Mouse (Mus musculus) ES-CJ7 (cell line): ENCODE measurements around the gene Rbm15b.
A peak's percentile ranks its signal among the peaks of the same experiment; 100 is the strongest.

Source experiments
- DNase-seq: peaks from one replicate; pipeline ENCODE4 v3.0.0; 2011; ENCODE audit warnings: low read depth, low spot score

The Rbm15b gene

DNA sequence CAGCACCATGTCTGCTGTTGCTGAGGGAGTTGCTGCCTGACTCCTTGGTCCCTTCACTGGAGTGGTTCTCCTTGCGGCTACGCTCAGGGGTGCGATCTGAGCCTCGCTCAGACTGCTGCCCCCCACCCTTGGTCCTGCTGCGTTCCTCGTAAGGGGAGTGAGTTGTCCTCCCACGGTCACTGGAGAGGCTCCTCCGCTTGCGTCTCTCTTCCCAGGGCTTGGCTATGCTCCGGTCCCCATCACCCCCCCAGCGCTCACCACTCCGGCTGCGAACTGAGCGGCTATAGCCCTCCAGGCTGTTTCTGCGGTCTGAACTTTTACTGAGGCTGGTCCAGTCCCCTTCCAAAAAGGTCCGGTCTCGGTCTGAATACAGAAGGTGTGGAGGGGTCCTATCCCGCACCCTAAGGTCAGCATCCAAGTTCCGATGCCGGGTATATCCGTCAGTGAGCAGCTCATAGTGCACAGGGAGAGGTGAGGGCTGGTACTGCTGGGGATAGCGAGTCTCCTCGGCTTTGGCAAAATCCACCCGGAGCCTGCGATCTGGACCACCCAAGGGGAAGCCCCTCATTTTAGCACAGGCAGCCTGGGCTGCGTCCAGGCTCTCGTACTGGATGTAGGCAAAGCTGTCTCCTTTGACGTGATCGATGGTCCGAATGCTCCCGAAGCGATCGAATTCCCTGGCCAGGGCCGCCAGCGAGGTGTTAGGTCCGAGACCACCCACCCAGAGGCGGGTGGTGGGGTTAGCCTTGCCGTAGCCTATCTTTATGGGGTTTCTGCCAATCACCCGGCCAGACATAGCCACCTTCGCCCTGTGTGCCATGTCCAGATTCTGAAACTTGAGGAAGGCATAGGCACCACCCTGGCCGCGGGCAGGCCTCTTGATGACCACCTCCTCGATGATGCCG, 2.0 kb downstream of the Rbm15b start:
- DNase-seq = no peak

DNA sequence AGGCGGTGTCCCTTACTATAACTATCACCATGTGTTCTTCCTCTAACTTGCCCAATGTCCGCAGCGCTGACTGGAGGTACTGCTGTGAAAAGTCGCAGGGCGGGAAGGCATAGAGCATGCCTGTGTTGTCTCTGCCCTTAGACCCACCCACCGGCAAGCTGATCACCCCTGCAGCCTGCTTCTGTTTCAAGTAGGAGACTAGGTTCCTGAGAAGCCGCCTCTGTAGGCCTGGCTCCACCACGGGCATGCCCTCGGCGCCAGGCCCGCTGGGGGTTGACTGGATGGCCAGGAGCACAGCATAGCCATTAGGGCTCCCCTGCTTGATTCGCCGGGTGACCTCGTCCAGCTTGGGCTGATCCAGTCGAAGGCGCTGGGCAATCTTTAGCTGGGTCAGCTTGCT, 2.9 kb downstream of the Rbm15b start:
- peak; percentile 34 for DNase-seq

- no peak for DNase-seq
Observed at GRCm38 (mm10) chr9:106883085-106883484, 4.1 kb downstream of the Rbm15b start.

GRCm38 (mm10) chr9:106882176-106882575, 5.1 kb downstream of the Rbm15b start:
- no peak for DNase-seq

DNA sequence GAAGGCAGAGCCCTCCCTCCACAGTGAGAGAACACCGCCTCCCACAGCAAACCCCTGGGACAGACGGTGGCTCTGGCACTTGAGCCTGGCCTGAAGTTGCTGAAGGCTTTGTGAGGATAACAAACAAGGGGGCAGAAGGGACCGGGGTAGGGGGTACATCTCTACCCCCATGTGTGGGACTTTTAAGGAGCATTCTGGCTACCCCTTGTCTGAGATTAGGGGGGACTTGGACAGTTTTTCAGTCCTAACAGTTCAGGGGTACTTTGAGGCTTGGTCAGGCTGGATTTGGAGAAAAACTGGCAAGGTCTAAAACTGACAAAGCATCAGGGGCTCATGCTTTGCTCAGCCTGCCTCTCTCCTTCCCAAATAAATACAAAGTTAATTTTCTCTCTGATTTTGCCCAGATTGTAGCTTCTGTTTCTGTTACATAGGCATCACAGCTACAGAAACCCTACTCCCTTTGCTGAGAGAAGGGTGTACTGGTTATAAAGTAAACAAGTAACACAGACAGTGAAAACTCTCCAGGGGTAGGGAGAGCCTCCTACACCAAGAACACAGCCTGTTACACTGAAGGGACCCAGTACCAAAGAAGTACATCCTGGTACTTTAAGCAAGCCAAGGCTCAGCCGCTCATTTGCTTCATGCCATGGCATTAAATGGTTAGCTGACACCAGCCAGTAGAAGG, 6.0 kb downstream of the Rbm15b start:
- DNase-seq = no peak

DNA sequence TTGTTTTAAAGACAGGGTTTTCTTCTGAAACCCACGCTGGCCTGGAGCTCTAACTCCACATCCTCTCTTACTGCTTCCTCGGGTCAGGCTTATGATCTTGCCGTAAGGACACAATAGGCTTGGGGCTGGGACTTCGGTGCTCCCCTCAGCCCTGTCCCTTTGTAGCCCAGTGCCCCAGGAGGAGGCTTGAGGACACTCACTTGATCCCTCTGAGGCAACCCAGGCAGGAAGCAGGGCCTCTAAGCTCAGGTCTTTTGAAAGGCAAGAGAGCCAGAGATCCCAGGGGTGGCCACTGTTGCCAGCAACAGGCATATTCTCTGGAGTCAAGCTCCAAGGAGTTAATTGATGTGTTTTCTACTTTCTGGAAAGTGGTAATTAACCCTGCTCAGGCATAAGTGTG, 7.8 kb downstream of the Rbm15b start:
- DNase-seq = no peak

DNA sequence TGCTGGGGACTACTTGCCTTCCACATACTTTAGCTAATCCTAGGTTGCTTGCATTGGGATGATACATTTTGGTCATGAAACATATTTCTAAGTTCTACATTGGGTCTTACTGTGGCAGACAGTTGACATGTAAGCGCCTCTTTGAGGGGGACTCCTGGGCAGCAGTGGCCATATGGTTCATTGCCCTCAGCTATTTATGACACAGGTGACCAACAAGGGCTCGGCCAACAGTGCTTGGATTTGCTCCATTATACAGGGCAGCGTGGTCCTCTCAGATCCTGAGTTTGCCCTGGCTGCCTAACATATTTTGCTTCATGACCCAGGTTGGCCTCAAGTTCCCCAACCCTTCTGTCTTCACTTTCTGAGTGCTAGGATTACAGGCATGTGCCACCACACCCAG, 10.6 kb downstream of the Rbm15b start:
- DNase-seq = no peak

DNA sequence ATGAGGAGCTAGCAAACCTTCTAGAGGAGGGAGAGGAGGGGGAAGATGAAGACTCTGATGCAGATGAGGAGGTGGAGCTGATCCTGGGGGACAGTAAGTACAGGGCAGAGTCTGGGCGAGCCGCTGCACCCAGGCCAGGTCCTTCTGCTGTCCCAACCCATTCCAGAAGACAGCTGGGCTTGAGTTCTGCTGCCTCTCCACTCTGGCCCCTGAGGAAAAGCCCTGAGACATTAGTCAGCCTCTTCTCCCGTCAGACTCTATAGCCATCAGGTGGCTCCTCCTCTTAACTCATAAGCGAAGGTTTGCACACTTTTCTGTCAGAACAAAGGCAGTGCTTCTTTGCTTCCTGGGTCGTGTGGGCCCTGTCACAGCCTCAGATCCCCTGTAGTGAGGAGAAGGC, 13.0 kb downstream of the Rbm15b start:
- DNase-seq = no peak

- DNase-seq = no peak
Observed at GRCm38 (mm10) chr9:106858036-106858435, 29.2 kb downstream of the Rbm15b start.

GRCm38 (mm10) chr9:106856664-106857063, 30.6 kb downstream of the Rbm15b start:
- DNase-seq = no peak

- DNase-seq = peak; percentile 46
Observed at GRCm38 (mm10) chr9:106842800-106843199, 44.4 kb downstream of the Rbm15b start.

- DNase-seq = no peak
Observed at GRCm38 (mm10) chr9:106840569-106840968, 46.7 kb downstream of the Rbm15b start.
